Mouse (Mus musculus) ovary, adult 10 weeks (tissue): ENCODE measurements around the gene Hist1h3i. TPM values are rescaled to one million over a fixed set of nuclear protein-coding genes. Genes with fewer than 3 reads are reported as not detected.

Experiments
- polyA plus RNA-seq: library from polyadenylated mRNA; stranded (reverse); fragments of 350-450 nt; fragmentation: Illumina TruSeq; extraction: RNeasy Lipid Tissue Mini Kit (QIAGEN cat#74804); gene quantifications from one replicate; pipeline ENCODE4 v1.2.3, GENCODE M21; 2014

The Hist1h3i gene
- polyA plus RNA-seq, result not detected

GRCm38 (mm10) chr13:21783255-21783617, at the start of gene Hist1h3i:
Gene Hist1h3i, minus strand, starts transcription at chr13:21783370.

GRCm38 (mm10) chr13:21831418-21832394, 48.5 kb upstream of the Hist1h3i start, which contains the start of gene Hist1h4n:
Gene Hist1h4n, minus strand, starts transcription at chr13:21832196.

GRCm38 (mm10) chr13:21811539-21811938, 28.4 kb upstream of the Hist1h3i start, which contains the start of gene Hist1h4m:
Gene Hist1h4m, plus strand, starts transcription at chr13:21811746.

GRCm38 (mm10) chr13:21810073-21810472, 26.9 kb upstream of the Hist1h3i start, which contains the start of the genes Hist1h2bq and Hist1h2ao:
Gene Hist1h2bq, minus strand, starts transcription at chr13:21810197.
Gene Hist1h2ao, plus strand, starts transcription at chr13:21810465.

GRCm38 (mm10) chr13:21786899-21787629, 3.9 kb upstream of the Hist1h3i start, which contains the start of the genes Hist1h2an and Hist1h2bp:
Gene Hist1h2an, minus strand, starts transcription at chr13:21787218.
Gene Hist1h2bp, plus strand, starts transcription at chr13:21787461.

GRCm38 (mm10) chr13:21779767-21780731, 3.1 kb downstream of the Hist1h3i start, which contains the start of gene Hist1h1b:
Gene Hist1h1b, minus strand, starts transcription at chr13:21780625.

GRCm38 (mm10) chr13:21753524-21754285, 29.5 kb downstream of the Hist1h3i start, which contains the start of the genes Hist1h2ak and Hist1h2bn:
Gene Hist1h2ak, minus strand, starts transcription at chr13:21753827.
Gene Hist1h2bn, plus strand, starts transcription at chr13:21754123.

GRCm38 (mm10) chr13:21750159-21751017, 32.8 kb downstream of the Hist1h3i start, which contains the start of gene Hist1h4k:
Gene Hist1h4k, minus strand, starts transcription at chr13:21750505.

GRCm38 (mm10) chr13:21734906-21735767, 48.0 kb downstream of the Hist1h3i start, which contains the start of gene Hist1h4j:
Gene Hist1h4j, plus strand, starts transcription at chr13:21735064.

Other genes with a start within 250 kb of the Hist1h3i start
- not detected for gene Olfr1366, start 240.6 kb downstream of the Hist1h3i start, polyA plus RNA-seq
- not detected for gene Olfr1535, start 223.5 kb downstream of the Hist1h3i start, polyA plus RNA-seq
- gene Olfr1364, start 201.6 kb downstream of the Hist1h3i start, polyA plus RNA-seq, result not detected
- gene Olfr1362, start 169.3 kb downstream of the Hist1h3i start, polyA plus RNA-seq, result not detected
- gene Olfr11, start 140.9 kb downstream of the Hist1h3i start, polyA plus RNA-seq, result not detected
- not detected for gene Olfr1361, start 120.0 kb downstream of the Hist1h3i start, polyA plus RNA-seq
- gene Olfr1360, start 106.0 kb downstream of the Hist1h3i start, polyA plus RNA-seq, result not detected
- not detected for gene Olfr1359, start 85.3 kb downstream of the Hist1h3i start, polyA plus RNA-seq
- not detected for gene Hist1h2bl, start 67.2 kb downstream of the Hist1h3i start, polyA plus RNA-seq
- gene Hist1h2ai, start 66.9 kb downstream of the Hist1h3i start, polyA plus RNA-seq, result not detected
- not detected for gene Hist1h3h, start 65.7 kb downstream of the Hist1h3i start, polyA plus RNA-seq
- not detected for gene Hist1h2bm, start 61.3 kb downstream of the Hist1h3i start, polyA plus RNA-seq
- gene Hist1h4j, start 48.3 kb downstream of the Hist1h3i start, polyA plus RNA-seq, result not detected
- gene Hist1h4k, start 32.9 kb downstream of the Hist1h3i start, polyA plus RNA-seq, result not detected
- not detected for gene Hist1h2ak, start 29.5 kb downstream of the Hist1h3i start, polyA plus RNA-seq
- gene Hist1h2bn, start 29.2 kb downstream of the Hist1h3i start, polyA plus RNA-seq, result not detected
- gene Hist1h1b, start 2.7 kb downstream of the Hist1h3i start, polyA plus RNA-seq, result not detected
- not detected for gene Hist1h2an, start 3.8 kb upstream of the Hist1h3i start, polyA plus RNA-seq
- gene Hist1h2bp, start 4.1 kb upstream of the Hist1h3i start, polyA plus RNA-seq, result not detected
- gene Hist1h2bq, start 26.8 kb upstream of the Hist1h3i start, polyA plus RNA-seq, result not detected
- gene Hist1h2ao, start 27.1 kb upstream of the Hist1h3i start, polyA plus RNA-seq, result not detected
- not detected for gene Hist1h4m, start 28.4 kb upstream of the Hist1h3i start, polyA plus RNA-seq
- not detected for gene Hist1h4n, start 48.8 kb upstream of the Hist1h3i start, polyA plus RNA-seq
- not detected for gene Hist1h2ap, start 50.1 kb upstream of the Hist1h3i start, polyA plus RNA-seq
- gene Hist1h2br, start 50.4 kb upstream of the Hist1h3i start, polyA plus RNA-seq, result 0.54 TPM
- 18.4 TPM for gene Zfp184, start 161.7 kb upstream of the Hist1h3i start, polyA plus RNA-seq
- gene Pom121l2, start 197.8 kb upstream of the Hist1h3i start, polyA plus RNA-seq, result not detected
- gene Prss16, start 226.4 kb upstream of the Hist1h3i start, polyA plus RNA-seq, result not detected